Mouse (Mus musculus) thymus, postnatal 10 days (tissue): ENCODE measurements around the gene Slc37a2.

Experiments
- DNase-seq, 2 experiments: peaks; one replicate each; pipeline ENCODE4 v3.0.0; 2021; ENCODE audit warnings: low spot score in 2 of 2

Gene Slc37a2

DNA sequence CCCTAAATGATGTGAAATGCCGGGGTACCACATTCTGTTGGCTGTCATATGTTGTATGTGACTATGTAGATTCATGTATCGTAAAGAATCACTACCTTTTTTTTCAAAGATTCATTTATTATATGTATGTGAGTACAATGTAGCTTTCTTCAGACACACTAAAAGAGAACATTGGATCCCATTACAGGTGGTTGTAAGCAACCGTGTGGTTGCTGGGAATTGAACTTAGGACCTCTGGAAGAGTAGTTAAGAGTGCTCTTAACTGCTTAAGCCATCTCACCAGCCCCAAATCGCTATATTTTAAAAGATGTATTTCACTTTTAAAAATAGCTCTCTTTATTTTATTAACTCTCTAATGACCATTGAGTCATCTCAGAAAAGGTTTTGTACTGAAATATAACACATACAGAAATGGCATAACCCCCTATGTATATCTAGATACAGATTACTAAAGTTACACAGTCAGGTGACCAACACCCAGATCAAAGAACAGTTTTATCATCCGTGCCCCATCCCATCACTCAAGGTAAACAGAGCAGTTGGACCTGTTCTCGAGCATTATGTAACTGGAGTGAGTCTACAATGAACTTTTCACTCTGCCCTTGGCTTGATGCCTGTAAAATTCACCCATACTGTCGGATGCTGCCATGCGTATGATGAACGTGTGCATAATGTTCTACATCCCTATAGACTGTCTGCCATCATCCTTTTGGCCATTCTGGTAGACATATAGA, 41.0 kb downstream of the Slc37a2 start:
- no peak for DNase-seq

DNA sequence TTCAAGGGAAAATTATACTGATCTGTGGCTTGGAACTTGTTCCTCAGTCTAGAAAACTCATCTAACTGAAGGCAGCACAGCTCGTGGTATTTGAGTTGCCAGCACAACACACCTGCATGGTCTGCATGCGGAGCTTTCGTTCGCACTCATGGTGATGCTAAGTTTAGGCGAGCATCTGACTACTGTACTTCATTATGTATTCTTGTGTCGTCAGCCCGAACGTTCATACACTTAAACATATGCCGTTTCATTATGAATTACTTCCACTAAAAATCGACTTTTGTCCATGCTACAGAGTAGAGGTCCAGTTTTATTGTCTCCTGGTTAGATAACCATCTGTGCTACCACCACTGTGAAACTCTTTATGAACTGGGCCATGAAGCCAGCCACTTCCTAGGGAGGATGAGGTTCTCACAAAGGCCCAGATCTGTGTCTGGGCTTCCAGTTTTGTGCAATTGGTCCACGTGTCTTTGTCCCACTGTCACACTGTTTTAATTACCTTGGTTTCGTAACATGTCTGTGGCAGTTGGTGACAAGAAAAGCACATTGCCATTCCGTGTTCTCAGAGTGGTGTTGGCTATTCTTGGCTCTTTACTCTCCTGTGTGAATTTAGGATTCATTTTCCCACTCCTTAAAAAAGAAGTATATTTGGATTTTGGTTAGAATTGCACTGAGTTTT, 42.3 kb downstream of the Slc37a2 start:
- DNase-seq: no peak

- DNase-seq: peak; percentile 85 to 87
These were observed 47.6 kb downstream of the Slc37a2 start, which contains the start of gene Tmem218 for GRCm38 (mm10) chr9:37207929-37208411. TSS of gene Tmem218 (plus strand) at chr9:37208223.

GRCm38 (mm10) chr9:37203884-37204283, 51.7 kb downstream of the Slc37a2 start:
- no peak for DNase-seq

DNA sequence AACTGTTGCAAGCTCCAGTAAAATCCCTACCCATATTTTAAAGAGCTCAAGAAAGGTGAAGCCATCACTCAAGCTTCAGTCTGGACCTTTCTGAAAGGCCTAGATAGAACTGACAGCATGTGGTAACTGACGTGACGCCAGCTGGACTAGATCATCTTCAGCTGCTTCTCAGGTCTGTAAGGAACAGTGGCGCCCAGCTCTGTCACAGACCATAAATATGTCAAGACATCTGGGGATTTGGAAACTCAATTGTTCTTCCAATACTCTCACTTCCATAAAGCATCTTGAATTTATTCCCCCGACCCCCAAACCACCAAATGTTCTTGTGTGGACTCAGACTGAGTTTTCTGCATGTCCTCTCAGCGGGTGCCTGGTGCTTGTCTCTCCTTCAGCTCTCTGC, 55.1 kb downstream of the Slc37a2 start:
- no peak for DNase-seq

- no peak for DNase-seq
These were observed 58.5 kb downstream of the Slc37a2 start for GRCm38 (mm10) chr9:37197067-37197466.

DNA sequence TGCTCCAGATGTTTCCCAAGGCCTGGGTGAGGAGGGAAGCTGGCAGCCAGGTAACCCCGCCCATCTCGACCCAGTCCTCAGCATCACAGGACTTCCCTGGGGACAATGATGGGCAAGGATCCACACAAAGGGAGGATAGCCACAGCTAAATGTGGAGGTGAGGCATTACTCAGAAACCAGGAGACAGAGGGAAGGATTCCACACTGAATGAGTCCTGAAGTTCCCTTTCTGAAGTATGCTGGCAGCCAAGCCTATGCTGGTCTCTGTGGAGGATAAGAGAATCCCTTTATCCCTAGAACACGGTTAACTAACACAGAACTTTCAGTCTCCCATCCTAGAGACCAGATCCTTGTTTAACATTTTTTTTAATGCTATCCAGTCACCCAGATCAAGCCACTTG, 67.5 kb downstream of the Slc37a2 start:
- DNase-seq: no peak

GRCm38 (mm10) chr9:37187407-37187806, 68.1 kb downstream of the Slc37a2 start:
- no peak for DNase-seq

- DNase-seq: no peak
These were observed 72.4 kb downstream of the Slc37a2 start for GRCm38 (mm10) chr9:37183176-37183575.

- no peak for DNase-seq
These were observed 73.9 kb downstream of the Slc37a2 start for GRCm38 (mm10) chr9:37181596-37181995.

DNA sequence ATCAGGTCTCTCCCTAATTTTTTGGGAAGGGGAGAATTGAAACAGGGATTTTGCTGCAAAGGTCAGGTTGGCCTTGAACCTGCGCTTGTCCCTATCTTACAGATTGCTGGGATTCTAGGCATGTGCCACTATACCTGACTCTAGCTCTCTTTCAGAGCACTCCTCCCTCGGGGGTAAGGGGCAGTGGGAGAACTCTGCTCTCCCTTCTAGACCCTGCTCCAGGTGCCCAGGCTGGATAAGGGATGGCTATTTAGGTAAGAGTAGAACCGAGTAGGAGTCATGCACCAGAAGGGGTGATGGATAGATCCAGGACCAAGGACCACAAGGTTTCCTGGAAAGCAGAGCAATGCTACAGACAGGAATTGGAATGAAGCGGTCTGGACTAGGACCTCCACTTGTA, 75.9 kb downstream of the Slc37a2 start:
- no peak for DNase-seq

DNA sequence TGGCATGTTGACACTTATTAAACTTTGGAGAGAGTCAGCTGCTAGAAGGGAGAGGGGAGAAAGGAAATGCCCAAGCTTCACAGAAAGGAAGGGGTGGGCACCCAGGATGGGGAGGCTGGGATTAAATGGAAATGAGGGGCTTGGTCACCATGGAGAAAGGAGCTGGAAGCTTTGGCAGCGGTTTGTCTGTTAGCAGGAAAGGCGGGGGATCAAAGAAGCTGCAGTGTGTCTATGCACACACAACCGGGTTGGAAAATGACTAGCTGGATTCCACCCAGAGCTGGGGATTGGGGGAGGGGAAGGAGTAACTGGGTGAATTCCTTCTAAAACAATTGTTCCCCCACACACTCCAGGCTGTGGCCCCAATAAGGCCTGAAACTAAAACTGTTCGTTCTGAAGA, 76.6 kb downstream of the Slc37a2 start:
- no peak for DNase-seq
